Mouse (Mus musculus): ENCODE measurements around the gene Mt2.

- TF ChIP-seq CTCF (IDR thresholded peaks at IDR 0.05; ENCODE audit: low read depth) (no peak), EP300 (IDR thresholded peaks at IDR 0.05; ENCODE audit: low read depth) (no peak)
Measured at GRCm38 (mm10) chr8:94153451-94153850, 19.0 kb upstream of the Mt2 start.
